Mouse (Mus musculus) lung, postnatal 0 days (tissue): Measurements from ENCODE around the gene A4galt.

Experiments used
- CTCF ChIP-seq: IDR thresholded peaks from 2 replicates; pipeline ENCODE4 v1.5.1; 2016; ENCODE audit warnings: antibody characterized with exemption, mild to moderate bottlenecking
- EP300 ChIP-seq: IDR thresholded peaks from 2 replicates; pipeline ENCODE4 v1.6.1; 2016; ENCODE audit warnings: antibody characterized with exemption, mild to moderate bottlenecking, control low read depth

DNA sequence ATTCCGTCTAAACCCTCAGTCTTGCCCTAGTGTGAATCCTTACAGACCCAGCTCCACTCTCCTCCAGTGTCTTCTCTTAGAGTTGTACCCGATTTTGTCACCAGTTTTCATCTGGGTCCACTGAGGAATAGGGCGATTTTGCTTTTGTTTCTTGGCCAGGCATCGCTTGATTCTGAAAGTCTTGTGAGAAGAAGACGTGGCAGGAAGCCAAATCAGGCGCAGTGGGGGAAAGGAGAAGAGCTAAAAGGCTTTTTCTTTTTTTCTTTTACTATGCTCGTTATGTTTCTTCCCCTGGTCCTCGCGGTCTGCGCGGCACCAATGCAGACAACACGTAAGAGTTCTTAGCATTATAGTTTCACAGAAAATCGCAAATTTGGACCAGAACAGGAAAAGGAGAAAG is 6.3 kb upstream of the A4galt start:
- TF ChIP-seq CTCF (no peak), EP300 (no peak)
